Mouse (Mus musculus) retina, adult 2 months (tissue): ENCODE measurements around the gene Ccdc80.

ENCODE experiments used
- DNase-seq: peaks from one replicate; pipeline ENCODE4 v3.0.0-alpha.2; 2012; ENCODE audit warnings: low read depth, low spot score

Ccdc80 gene

DNA sequence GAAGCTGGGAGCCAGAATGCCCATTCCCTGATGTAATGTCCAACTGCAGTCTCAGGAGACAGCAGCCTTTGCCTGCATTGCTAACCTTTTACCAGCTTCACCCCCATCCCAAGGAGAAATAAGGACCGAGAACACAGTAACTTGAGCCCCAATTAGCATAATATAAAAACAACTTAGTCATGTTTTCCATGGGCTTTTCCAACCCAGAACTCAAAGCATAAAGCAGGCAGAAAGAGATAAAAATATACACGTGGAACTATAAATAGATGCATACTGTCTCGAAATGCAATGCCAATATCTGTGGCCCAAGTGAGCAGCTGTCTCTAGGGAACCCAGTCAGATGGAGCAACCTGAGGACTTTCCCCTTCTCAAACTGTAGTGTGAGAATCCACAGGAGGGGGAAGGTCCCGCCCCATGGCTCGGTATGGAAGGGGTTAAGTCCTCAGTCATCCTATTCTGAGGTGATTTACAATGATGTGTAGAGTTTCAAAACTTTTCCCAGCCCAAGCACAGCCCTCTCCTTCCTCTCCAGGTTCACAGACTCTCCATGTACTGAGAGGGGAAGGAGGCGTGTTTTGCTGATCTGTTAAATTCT lies at the start of gene Ccdc80:
Gene Ccdc80 (plus strand): TSS at position 266 of the 595 bp plus-strand sequence.
- DNase-seq, result no peak

DNA sequence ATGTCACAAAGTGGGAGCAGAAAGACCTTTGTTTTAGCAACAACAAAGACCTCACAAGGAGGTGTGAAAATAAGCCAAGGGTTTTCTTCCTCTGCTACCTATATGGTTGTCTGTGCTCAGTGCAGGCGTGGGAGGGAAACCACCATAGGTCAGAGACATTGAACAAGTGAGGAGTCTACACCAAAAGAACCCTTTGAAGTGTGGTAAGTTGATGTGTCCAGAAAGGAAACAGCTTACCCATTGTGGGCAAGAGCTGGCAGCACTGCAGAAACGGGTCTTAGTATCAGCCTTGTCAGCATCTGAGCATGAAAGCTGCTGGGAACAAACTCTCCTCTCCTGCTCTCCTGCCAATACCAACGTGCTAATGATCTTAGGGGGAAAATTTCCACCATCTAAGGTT lies 48.4 kb upstream of the Ccdc80 start:
- DNase-seq, result no peak

GRCm38 (mm10) chr16:45057222-45057621 lies 36.0 kb upstream of the Ccdc80 start:
- no peak for DNase-seq

- DNase-seq, result no peak
Observed at GRCm38 (mm10) chr16:45057922-45058321, 35.3 kb upstream of the Ccdc80 start.

- no peak for DNase-seq
Observed at GRCm38 (mm10) chr16:45061140-45061539, 32.1 kb upstream of the Ccdc80 start.

DNA sequence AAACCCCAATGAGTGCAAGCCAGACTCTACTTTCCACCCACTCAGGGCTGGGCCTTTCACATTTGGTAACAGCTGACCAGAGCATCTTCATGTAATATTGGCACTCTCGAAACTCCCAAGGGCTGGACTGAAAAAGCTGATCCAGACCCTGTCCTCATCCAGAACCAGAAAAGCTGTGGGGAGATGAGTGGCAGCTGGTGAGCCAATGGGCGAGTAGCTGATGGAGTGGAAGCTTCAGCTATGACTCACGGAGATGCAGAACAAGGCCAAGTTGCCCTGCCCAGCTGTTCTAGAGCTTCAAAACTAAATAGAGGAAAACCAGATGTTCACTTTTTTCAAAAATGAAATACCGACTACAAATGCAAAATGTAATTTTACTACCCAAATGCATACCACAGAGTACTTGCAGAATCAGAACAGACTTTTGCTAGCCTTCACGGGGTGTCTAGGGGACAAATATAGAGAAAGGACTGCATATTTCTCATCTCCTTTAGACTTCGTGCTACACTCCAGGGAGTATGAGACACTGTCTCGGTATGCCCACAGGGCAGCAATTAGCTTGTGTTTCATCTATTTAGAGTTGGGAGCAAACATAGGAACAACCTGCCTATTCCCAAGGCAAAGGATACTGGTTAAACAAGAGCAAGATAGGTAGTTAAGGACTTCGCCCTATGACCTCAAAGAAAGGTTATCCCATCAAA lies 22.7 kb upstream of the Ccdc80 start:
- DNase-seq, result no peak

DNA sequence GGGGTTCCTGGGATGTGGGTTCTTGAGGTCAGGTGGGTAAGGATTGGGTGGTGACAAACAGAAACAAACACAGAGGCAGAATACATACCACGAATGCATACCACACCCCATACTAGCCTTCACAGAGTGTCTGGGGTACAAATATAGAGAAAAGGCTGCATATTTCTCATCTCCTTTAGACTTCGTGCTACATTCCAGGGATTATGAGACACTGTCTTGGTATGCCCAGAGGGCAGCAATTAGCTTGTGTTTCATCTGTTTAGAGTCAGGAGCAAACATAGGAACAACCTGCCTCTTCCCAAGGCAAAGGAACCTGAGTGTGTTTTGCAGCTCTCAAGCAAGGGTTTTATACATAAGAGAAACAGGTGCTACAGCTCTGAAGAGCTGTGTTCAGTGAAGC lies 21.8 kb upstream of the Ccdc80 start:
- DNase-seq, result no peak

GRCm38 (mm10) chr16:45077517-45078080 lies 15.6 kb upstream of the Ccdc80 start:
- no peak for DNase-seq

DNA sequence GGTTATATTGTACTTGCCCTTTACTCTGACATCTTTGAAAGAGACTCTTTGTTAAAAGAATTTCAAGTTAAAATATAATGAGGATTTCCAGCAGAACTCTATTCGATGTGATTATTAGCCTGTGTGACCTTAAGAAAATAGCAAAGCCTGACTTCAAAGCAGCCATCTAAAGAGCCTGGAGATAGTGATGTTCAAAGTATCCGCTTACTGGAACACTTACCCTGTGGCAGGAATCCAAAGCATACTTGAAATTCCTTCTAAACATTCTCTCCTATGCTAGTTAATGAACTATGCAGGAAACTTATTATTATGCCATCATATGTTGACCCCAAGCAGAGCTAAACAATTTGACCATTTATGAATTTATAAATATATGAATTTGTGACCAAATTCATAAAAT lies 13.9 kb upstream of the Ccdc80 start:
- DNase-seq, result no peak

GRCm38 (mm10) chr16:45088842-45089241 lies 4.4 kb upstream of the Ccdc80 start:
- DNase-seq, result no peak

GRCm38 (mm10) chr16:45090005-45090404 lies 3.2 kb upstream of the Ccdc80 start:
- DNase-seq, result peak; percentile 18

- no peak for DNase-seq
Observed at GRCm38 (mm10) chr16:45094136-45094756, 1.0 kb downstream of the Ccdc80 start.

DNA sequence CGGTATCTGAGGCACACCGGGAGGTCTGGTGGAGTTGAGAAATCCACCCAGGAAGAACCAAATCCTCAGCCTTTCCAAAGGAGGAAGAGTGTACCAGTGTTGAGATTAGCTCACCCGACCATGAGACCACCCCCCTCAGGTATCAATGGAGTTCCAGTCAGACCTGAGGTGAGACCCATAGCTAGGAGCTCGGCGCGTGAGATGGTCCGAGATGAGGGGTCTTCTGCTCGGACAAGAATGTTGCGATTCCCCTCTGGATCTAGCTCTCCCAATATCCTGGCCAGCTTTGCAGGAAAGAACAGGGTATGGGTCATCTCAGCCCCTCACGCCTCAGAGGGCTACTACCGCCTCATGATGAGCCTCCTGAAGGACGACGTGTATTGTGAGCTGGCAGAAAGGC lies 1.8 kb downstream of the Ccdc80 start:
- DNase-seq, result no peak

- no peak for DNase-seq
Observed at GRCm38 (mm10) chr16:45095561-45096482, 2.6 kb downstream of the Ccdc80 start.

DNA sequence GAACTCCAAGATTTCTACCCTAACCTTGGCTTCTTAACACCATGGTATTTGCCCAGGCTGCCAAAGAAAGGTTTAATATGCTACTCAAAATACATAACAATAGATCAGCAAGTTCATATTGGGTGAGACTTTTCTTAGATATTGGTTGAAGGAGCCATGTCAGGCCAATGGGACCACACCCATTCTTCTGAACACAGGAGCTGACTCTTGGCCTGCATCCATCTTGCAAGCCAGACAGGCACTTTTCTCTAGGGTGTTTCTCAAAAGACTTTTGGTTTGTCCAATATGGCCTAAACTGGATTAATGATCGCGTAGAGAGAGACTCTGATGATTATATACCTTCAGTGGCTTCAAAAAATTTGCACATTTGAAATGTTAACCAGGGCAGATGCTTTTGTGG lies 4.3 kb downstream of the Ccdc80 start:
- no peak for DNase-seq

- DNase-seq, result no peak
Observed at GRCm38 (mm10) chr16:45098186-45098885, 5.1 kb downstream of the Ccdc80 start.

- DNase-seq, result no peak
Observed at GRCm38 (mm10) chr16:45098886-45099210, 5.6 kb downstream of the Ccdc80 start.

- DNase-seq, result no peak
Observed at GRCm38 (mm10) chr16:45100892-45101291, 7.7 kb downstream of the Ccdc80 start.

DNA sequence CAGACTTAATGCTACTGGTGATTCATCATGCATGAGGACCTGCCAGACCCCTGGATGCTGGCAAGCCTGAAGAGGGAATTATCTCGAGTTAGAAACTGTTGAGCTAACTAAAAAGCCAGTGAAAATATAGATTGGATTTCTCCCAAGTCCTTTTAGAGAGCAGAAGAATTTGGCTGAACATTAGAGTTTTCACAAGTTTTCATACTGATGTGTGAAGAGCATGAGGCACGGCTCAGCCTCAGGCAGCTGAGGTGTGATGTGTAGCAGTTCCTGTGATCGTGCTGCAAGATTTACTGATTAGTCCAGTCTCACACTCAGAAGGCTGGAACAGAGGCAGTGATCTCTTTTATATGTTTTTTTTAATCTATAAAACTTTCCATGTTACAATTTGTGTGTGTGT lies 11.8 kb downstream of the Ccdc80 start:
- DNase-seq, result no peak

DNA sequence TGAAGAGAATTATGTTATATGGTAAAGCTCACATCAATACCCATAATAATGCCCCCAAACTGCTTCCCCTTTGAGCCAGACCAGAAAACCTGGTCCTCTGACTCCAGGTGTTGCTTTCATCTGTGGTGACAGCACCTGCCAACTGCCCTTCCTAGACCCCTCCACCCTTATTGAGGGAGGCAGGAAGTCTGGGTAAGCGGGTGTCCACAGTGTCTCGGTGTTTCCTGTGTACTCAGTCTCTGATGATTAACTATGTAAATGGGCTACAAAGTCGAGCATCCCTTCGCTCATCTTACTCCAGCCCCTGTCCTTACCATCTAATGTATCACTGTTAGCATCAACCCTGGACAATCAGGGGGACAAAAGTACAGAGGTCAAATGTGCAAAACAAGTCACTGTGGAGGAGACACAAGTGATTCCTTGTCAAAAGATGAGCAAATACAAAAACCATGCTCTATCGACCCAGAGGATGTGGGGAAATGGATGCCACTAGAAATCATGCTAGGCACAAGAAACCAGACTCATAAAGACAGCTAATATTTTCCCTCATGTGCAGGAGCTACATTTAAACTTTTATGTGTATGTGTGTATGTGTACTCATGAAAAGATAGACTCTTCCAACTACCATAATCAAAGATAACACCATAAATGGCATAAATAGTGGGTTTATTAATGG lies 15.1 kb downstream of the Ccdc80 start:
- DNase-seq, result no peak

GRCm38 (mm10) chr16:45110498-45110897 lies 17.3 kb downstream of the Ccdc80 start:
- DNase-seq, result no peak
